Mouse (Mus musculus) embryonic facial prominence, embryonic 10.5 days (tissue): ENCODE results near the gene Map3k3. TPM values are rescaled to one million over a fixed set of nuclear protein-coding genes. Genes with fewer than 3 reads are reported as not detected.

ENCODE experiments used
- polyA plus RNA-seq: library from polyadenylated mRNA; unstranded; fragments of >200 nt; fragmentation: Nextera tagmentation; extraction: Ambion mirVana; gene quantifications from 2 replicates; pipeline ENCODE4 v1.2.1, GENCODE M21; 2016

The Map3k3 gene
- polyA plus RNA-seq, 1 experiment from 2014 or later = 20.9 TPM

Other genes with a start within 250 kb of the Map3k3 start
- 13.2 and 14.0 TPM in 2 replicates for gene Cyb561, start 131.3 kb upstream of the Map3k3 start, polyA plus RNA-seq
- 0.45 and 0.50 TPM in 2 replicates for gene Ace, start 116.7 kb upstream of the Map3k3 start, polyA plus RNA-seq
- not detected in 2 replicates for gene Ace3, start 89.9 kb upstream of the Map3k3 start, polyA plus RNA-seq
- gene Kcnh6, start 76.5 kb upstream of the Map3k3 start, polyA plus RNA-seq = 0.30 and 0.48 TPM in 2 replicates
- gene Dcaf7, start 47.7 kb upstream of the Map3k3 start, polyA plus RNA-seq = 91.2 and 93.4 TPM in 2 replicates
- 12.7 and 13.8 TPM in 2 replicates for gene Taco1, start 18.6 kb upstream of the Map3k3 start, polyA plus RNA-seq
- 1.5 TPM in 1 of 2 replicates, not detected in the other for gene Gm10840, start 76.2 kb downstream of the Map3k3 start, polyA plus RNA-seq
- 445 and 476 TPM in 2 replicates for gene Limd2, start 76.2 kb downstream of the Map3k3 start, polyA plus RNA-seq
- 40.0 and 40.4 TPM in 2 replicates for gene Strada, start 117.6 kb downstream of the Map3k3 start, polyA plus RNA-seq
- 71.2 and 72.9 TPM in 2 replicates for gene Ccdc47, start 131.7 kb downstream of the Map3k3 start, polyA plus RNA-seq
- gene Ddx42, start 132.3 kb downstream of the Map3k3 start, polyA plus RNA-seq = 107 and 108 TPM in 2 replicates
- gene Ftsj3, start 171.5 kb downstream of the Map3k3 start, polyA plus RNA-seq = 85.3 and 92.0 TPM in 2 replicates
- 419 and 430 TPM in 2 replicates for gene Psmc5, start 171.5 kb downstream of the Map3k3 start, polyA plus RNA-seq
- 35.9 and 37.1 TPM in 2 replicates for gene Smarcd2, start 188.4 kb downstream of the Map3k3 start, polyA plus RNA-seq
- gene Tcam1, start 192.1 kb downstream of the Map3k3 start, polyA plus RNA-seq = 0.21 and 0.28 TPM in 2 replicates
- not detected in 2 replicates for gene Gh, start 217.3 kb downstream of the Map3k3 start, polyA plus RNA-seq
- gene Cd79b, start 230.1 kb downstream of the Map3k3 start, polyA plus RNA-seq = 0.91 and 1.7 TPM in 2 replicates